8 mouse cellular contexts compared by ENCODE assay signal in genomic region chr11:101066549-101067412, GRCm38 (mm10). TPM values are rescaled to one million over a fixed set of nuclear protein-coding genes. Genes with fewer than 3 reads are reported as not detected.
DNase-seq lines count a peak whose midpoint lies in the region; ATAC-seq and TF ChIP-seq lines count a peak whose summit lies in the region.

No protein-coding gene starts in this region.

- H3K9ac ChIP-seq in intestine, embryonic 16.5 days (ENCODE audit: low read depth, low read length), result peak overlapping the region; percentile 44
- no peak overlapping the region for H3K9ac ChIP-seq in limb, embryonic 11.5 days (ENCODE audit: low read length)
- no peak overlapping the region for H3K9ac ChIP-seq in midbrain, embryonic 14.5 days (replicated peaks; ENCODE audit: low read length)

- H3K27ac ChIP-seq in intestine, embryonic 16.5 days (ENCODE audit: low read length), result peak overlapping the region; percentile 34; the same call in 1 of the 2 replicates
- H3K27ac ChIP-seq in limb, embryonic 11.5 days (replicated peaks; ENCODE audit: low read depth, low read length), result no peak overlapping the region
- no peak overlapping the region for H3K27ac ChIP-seq in midbrain, embryonic 14.5 days (replicated peaks; ENCODE audit: low read depth, low read length)
- H3K27ac ChIP-seq in spleen, adult 2 months (ENCODE audit: insufficient read depth, low read length), result no peak overlapping the region

- H3K9me3 ChIP-seq in intestine, embryonic 16.5 days (ENCODE audit: control insufficient read depth, low read length), result no peaks in the 10 kb centered on the region
- no peaks in the 10 kb centered on the region for H3K9me3 ChIP-seq in limb, embryonic 11.5 days (ENCODE audit: control insufficient read depth, low read length)
- no peaks in the 10 kb centered on the region for H3K9me3 ChIP-seq in midbrain, embryonic 14.5 days (ENCODE audit: control insufficient read depth, low read length)

- peak overlapping the region; percentile 35 for H3K4me3 ChIP-seq in intestine, embryonic 16.5 days (ENCODE audit: low read length)
- H3K4me3 ChIP-seq in limb, embryonic 11.5 days (ENCODE audit: low read depth, low read length), result peak overlapping the region; percentile 12; the same call in 1 of the 2 replicates
- peak overlapping the region; percentile 28 for H3K4me3 ChIP-seq in midbrain, embryonic 14.5 days (replicated peaks; ENCODE audit: low read depth, low read length)
- H3K4me3 ChIP-seq in spleen, adult 2 months (ENCODE audit: extremely low read depth, insufficient read depth, insufficient read length), result no peak overlapping the region

- H3K27me3 ChIP-seq in intestine, embryonic 16.5 days (replicated peaks; ENCODE audit: control insufficient read depth, insufficient read depth, low read length), result no peaks in the 10 kb centered on the region
- H3K27me3 ChIP-seq in limb, embryonic 11.5 days (ENCODE audit: control insufficient read depth, insufficient read depth, low read length), result 0 out of 2 replicates have a peak, but pooled peaks cover 2% of the 10 kb centered on the region
- H3K27me3 ChIP-seq in midbrain, embryonic 14.5 days (ENCODE audit: control insufficient read depth, insufficient read depth, low read length), result no peaks in the 10 kb centered on the region
- no peaks in the 10 kb centered on the region for H3K27me3 ChIP-seq in spleen, adult 2 months (ENCODE audit: control insufficient read depth, insufficient read depth, low read length)

- 17% methylated on average over 18 of the region's 18 CpGs for WGBS in intestine, embryonic 16.5 days
- WGBS in limb, embryonic 11.5 days, result 22% methylated on average over 18 of the region's 18 CpGs
- 19% methylated on average over 18 of the region's 18 CpGs for WGBS in midbrain, embryonic 14.5 days
- 31% methylated on average over 18 of the region's 18 CpGs for WGBS in spleen, adult 2 months

- TF ChIP-seq POLR2A in spleen, adult 2 months (IDR thresholded peaks at IDR 0.05; ENCODE audit: low read depth, low read length), result no peak

- H3K4me2 ChIP-seq in intestine, embryonic 16.5 days (ENCODE audit: low read depth, low read length), result peak overlapping the region; percentile 50
- peak overlapping the region; percentile 43 for H3K4me2 ChIP-seq in limb, embryonic 11.5 days (ENCODE audit: low read depth, severe bottlenecking)
- peak overlapping the region; percentile 55 for H3K4me2 ChIP-seq in midbrain, embryonic 14.5 days (ENCODE audit: low read length)

- ATAC-seq in cerebellum, adult (ENCODE audit: insufficient number of reproducible peaks, low FRiP score, low TSS enrichment), result no peak
- peak; percentile 28; the same call in 1 of the 2 replicates for ATAC-seq in granulocyte monocyte progenitor cell, adult 5-6 weeks (replicated peaks; ENCODE audit: poor library complexity, severe bottlenecking)
- ATAC-seq in intestine, embryonic 16.5 days, result peak; percentile 9; the same call in 1 of the 2 replicates
- no peak for ATAC-seq in limb, embryonic 11.5 days (ENCODE audit: insufficient number of reproducible peaks, low FRiP score, low TSS enrichment, low read depth)
- peak; percentile 22; the same call in 1 of the 2 replicates for ATAC-seq in midbrain, embryonic 14.5 days (ENCODE audit: low FRiP score, low TSS enrichment)

- peaks cover 40% of the 10 kb centered on the region for H3K4me1 ChIP-seq in intestine, embryonic 16.5 days (ENCODE audit: control insufficient read depth, insufficient read depth, low read length)
- peaks cover 11% of the 10 kb centered on the region for H3K4me1 ChIP-seq in limb, embryonic 11.5 days (ENCODE audit: control insufficient read depth, insufficient read depth, low read length)
- H3K4me1 ChIP-seq in midbrain, embryonic 14.5 days (ENCODE audit: control insufficient read depth, insufficient read depth, low read length), result peaks cover 6% of the 10 kb centered on the region; the same call in 1 of the 2 replicates
- H3K4me1 ChIP-seq in spleen, adult 2 months (ENCODE audit: control insufficient read depth, insufficient read depth, insufficient read length), result peaks cover 27% of the 10 kb centered on the region

- no peaks in the 10 kb centered on the region for H3K36me3 ChIP-seq in intestine, embryonic 16.5 days (ENCODE audit: control insufficient read depth, insufficient read depth, low read length)
- no peaks in the 10 kb centered on the region for H3K36me3 ChIP-seq in limb, embryonic 11.5 days (ENCODE audit: control insufficient read depth, insufficient read depth, low read length)
- peaks cover 25% of the 10 kb centered on the region for H3K36me3 ChIP-seq in midbrain, embryonic 14.5 days (ENCODE audit: control insufficient read depth, insufficient read depth, low read length)
- no peaks in the 10 kb centered on the region for H3K36me3 ChIP-seq in spleen, adult 2 months (ENCODE audit: control insufficient read depth, insufficient read depth, low read length)

- DNase-seq in cerebellum, adult 11 months, result peak; percentile 86
- DNase-seq in embryo, embryonic 11 days, result peak; percentile 88
- peak; percentile 92 for DNase-seq in limb, embryonic 11.5 days (ENCODE audit: low spot score)
- peak; percentile 90 for DNase-seq in midbrain, embryonic 14.5 days
- DNase-seq in spleen, adult 2 months (ENCODE audit: low read depth in 1 of 2, low spot score in 2 of 2), result peak; percentile 47 to 73

- peak; percentile 83; the same call in 1 of the 2 replicates for TF ChIP-seq CTCF in spleen, adult 2 months (IDR thresholded peaks at IDR 0.05; ENCODE audit: extremely low read depth, insufficient read depth, insufficient read length, insufficient replicate concordance)

RNA-seq across cellular contexts. Expression of gene Naglu, which starts 3.0 kb away (rescaled TPM):
- 9.3 and 15.7 TPM in 2 replicates for total RNA-seq in granulocyte monocyte progenitor cell, adult 5-6 weeks (2014; fragmentation: Nextera tagmentation)
- total RNA-seq in granulocyte monocyte progenitor cell, adult 5-6 weeks (2017), result 12.7 and 13.7 TPM in 2 replicates
- polyA plus RNA-seq in intestine, embryonic 16.5 days (2015; fragmentation: Nextera tagmentation; extraction: Ambion mirVana), result 14.7 and 18.2 TPM in 2 replicates
- 5.2 and 5.3 TPM in 2 replicates for polyA plus RNA-seq in limb, embryonic 11.5 days (2014; fragmentation: Nextera tagmentation; extraction: Ambion mirVana)
- polyA plus RNA-seq in midbrain, embryonic 14.5 days (2014; fragmentation: Nextera tagmentation; extraction: Ambion mirVana), result 9.5 and 9.8 TPM in 2 replicates
- polyA plus RNA-seq in spleen, adult 2 months (2012; rRNA removed), result 28.6 and 34.8 TPM in 2 replicates

RNA-seq across cellular contexts. Expression of gene Hsd17b1, which starts 11.4 kb away (rescaled TPM):
- 1.5 and 12.9 TPM in 2 replicates for total RNA-seq in granulocyte monocyte progenitor cell, adult 5-6 weeks (2014; fragmentation: Nextera tagmentation)
- 7.4 and 8.2 TPM in 2 replicates for total RNA-seq in granulocyte monocyte progenitor cell, adult 5-6 weeks (2017)
- polyA plus RNA-seq in intestine, embryonic 16.5 days (2015; fragmentation: Nextera tagmentation; extraction: Ambion mirVana), result 0.10 and 0.16 TPM in 2 replicates
- 0.15 TPM in 1 of 2 replicates, not detected in the other for polyA plus RNA-seq in limb, embryonic 11.5 days (2014; fragmentation: Nextera tagmentation; extraction: Ambion mirVana)
- 0.16 and 0.43 TPM in 2 replicates for polyA plus RNA-seq in midbrain, embryonic 14.5 days (2014; fragmentation: Nextera tagmentation; extraction: Ambion mirVana)
- polyA plus RNA-seq in spleen, adult 2 months (2012; rRNA removed), result 1.2 and 1.3 TPM in 2 replicates

RNA-seq across cellular contexts. Expression of gene Coasy, which starts 15.6 kb away (rescaled TPM):
- total RNA-seq in granulocyte monocyte progenitor cell, adult 5-6 weeks (2014; fragmentation: Nextera tagmentation), result 26.8 and 35.8 TPM in 2 replicates
- 30.5 and 32.2 TPM in 2 replicates for total RNA-seq in granulocyte monocyte progenitor cell, adult 5-6 weeks (2017)
- 44.4 and 47.1 TPM in 2 replicates for polyA plus RNA-seq in intestine, embryonic 16.5 days (2015; fragmentation: Nextera tagmentation; extraction: Ambion mirVana)
- 40.5 and 49.4 TPM in 2 replicates for polyA plus RNA-seq in limb, embryonic 11.5 days (2014; fragmentation: Nextera tagmentation; extraction: Ambion mirVana)
- 43.6 and 44.4 TPM in 2 replicates for polyA plus RNA-seq in midbrain, embryonic 14.5 days (2014; fragmentation: Nextera tagmentation; extraction: Ambion mirVana)
- polyA plus RNA-seq in spleen, adult 2 months (2012; rRNA removed), result 26.6 and 36.9 TPM in 2 replicates

RNA-seq across cellular contexts. Expression of gene Mlx, which starts 20.3 kb away (rescaled TPM):
- 76.1 and 81.6 TPM in 2 replicates for total RNA-seq in granulocyte monocyte progenitor cell, adult 5-6 weeks (2014; fragmentation: Nextera tagmentation)
- total RNA-seq in granulocyte monocyte progenitor cell, adult 5-6 weeks (2017), result 68.2 and 82.4 TPM in 2 replicates
- 78.6 and 87.5 TPM in 2 replicates for polyA plus RNA-seq in intestine, embryonic 16.5 days (2015; fragmentation: Nextera tagmentation; extraction: Ambion mirVana)
- 40.6 and 48.9 TPM in 2 replicates for polyA plus RNA-seq in limb, embryonic 11.5 days (2014; fragmentation: Nextera tagmentation; extraction: Ambion mirVana)
- polyA plus RNA-seq in midbrain, embryonic 14.5 days (2014; fragmentation: Nextera tagmentation; extraction: Ambion mirVana), result 92.9 and 100 TPM in 2 replicates
- polyA plus RNA-seq in spleen, adult 2 months (2012; rRNA removed), result 20.3 and 23.9 TPM in 2 replicates

RNA-seq across cellular contexts. Expression of gene Psmc3ip, which starts 28.5 kb away (rescaled TPM):
- 51.8 and 62.8 TPM in 2 replicates for total RNA-seq in granulocyte monocyte progenitor cell, adult 5-6 weeks (2014; fragmentation: Nextera tagmentation)
- 42.9 and 63.5 TPM in 2 replicates for total RNA-seq in granulocyte monocyte progenitor cell, adult 5-6 weeks (2017)
- 15.0 and 18.1 TPM in 2 replicates for polyA plus RNA-seq in intestine, embryonic 16.5 days (2015; fragmentation: Nextera tagmentation; extraction: Ambion mirVana)
- 71.1 and 71.6 TPM in 2 replicates for polyA plus RNA-seq in limb, embryonic 11.5 days (2014; fragmentation: Nextera tagmentation; extraction: Ambion mirVana)
- polyA plus RNA-seq in midbrain, embryonic 14.5 days (2014; fragmentation: Nextera tagmentation; extraction: Ambion mirVana), result 19.2 and 19.6 TPM in 2 replicates
- polyA plus RNA-seq in spleen, adult 2 months (2012; rRNA removed), result 0.85 and 0.90 TPM in 2 replicates

Comparison
In these comparisons a context has a peak if more than half of its experiments do, and no peak if none do; other contexts are left out.
1. ATAC-seq: peak in granulocyte monocyte progenitor cell, adult 5-6 weeks (single experiment), intestine, embryonic 16.5 days (single experiment) and midbrain, embryonic 14.5 days (single experiment); none in cerebellum, adult (single experiment) and limb, embryonic 11.5 days (single experiment).
2. Peak in every context shown above with its lines, with median percentiles within 50 percentile points of each other: DNase-seq and H3K4me2 ChIP-seq.